Mouse (Mus musculus) liver, embryonic 15.5 days (tissue): ENCODE results near the gene Hist1h3b. TPM values are rescaled to one million over a fixed set of nuclear protein-coding genes. Genes with fewer than 3 reads are reported as not detected.
"Not testable (repeated sequence)": the region's sequence is repeated elsewhere in the genome, so short reads cannot be mapped to it uniquely, and the experiment has no call there.

Experiments used
- ATAC-seq: fragments of 200-750 bp; cut with Nextera tagmentation; 2 replicates; pipeline ENCODE4 v1.8.0; 2017; ENCODE audit warnings: moderate number of reproducible peaks, mild to moderate bottlenecking, moderate library complexity; ENCODE audit not compliant: insufficient read depth
- H3K27ac ChIP-seq: fragments of 300-500 bp; sonication (generic); replicated peaks from 2 replicates; pipeline ENCODE4 v1.5.1; 2015; ENCODE audit warnings: mild to moderate bottlenecking, inconsistent platforms
- H3K27me3 ChIP-seq: fragments of 300-500 bp; sonication (generic); 2 replicates; pipeline ENCODE4 v1.6.1; 2015; ENCODE audit warnings: mild to moderate bottlenecking, inconsistent platforms
- H3K36me3 ChIP-seq: fragments of 300-500 bp; sonication (generic); replicated peaks from 2 replicates; pipeline ENCODE4 v1.6.1; 2015; ENCODE audit warnings: moderate library complexity, mild to moderate bottlenecking, inconsistent platforms
- H3K4me1 ChIP-seq: fragments of 300-500 bp; sonication (generic); replicated peaks from 2 replicates; pipeline ENCODE4 v1.6.1; 2015; ENCODE audit warnings: inconsistent platforms
- H3K4me2 ChIP-seq: fragments of 300-500 bp; sonication (generic); 2 replicates; pipeline ENCODE4 v1.6.1; 2015; ENCODE audit warnings: moderate library complexity, mild to moderate bottlenecking, inconsistent platforms
- H3K4me3 ChIP-seq: fragments of 300-500 bp; sonication (generic); replicated peaks from 2 replicates; pipeline ENCODE4 v1.5.1; 2015; ENCODE audit warnings: mild to moderate bottlenecking, inconsistent platforms
- H3K9ac ChIP-seq: fragments of 300-500 bp; sonication (generic); 2 replicates; pipeline ENCODE4 v1.6.1; 2015; ENCODE audit warnings: moderate library complexity, mild to moderate bottlenecking, inconsistent platforms
- H3K9me3 ChIP-seq: fragments of 300-500 bp; sonication (generic); replicated peaks from 2 replicates; pipeline ENCODE4 v1.6.1; 2016; ENCODE audit warnings: inconsistent platforms
- WGBS: fragments of 180-500 bp; shearing (Covaris S2); methylation state at CpG from one replicate; pipeline ENCODE4 v1.1.7; 2015; ENCODE audit warnings: mixed read lengths; ENCODE audit not compliant: insufficient replicate concordance; 5-methylcytosine and 5-hydroxymethylcytosine counted together
- polyA plus RNA-seq: library from polyadenylated mRNA; unstranded; fragments of >200 nt; fragmentation: Nextera tagmentation; extraction: Ambion mirVana; gene quantifications from 2 replicates; pipeline ENCODE4 v1.2.1, GENCODE M21; 2015

Gene Hist1h3b
- polyA plus RNA-seq, 1 experiment from 2014 or later = 15.4 TPM

GRCm38 (mm10) chr13:23764324-23765171 lies 12.5 kb downstream of the Hist1h3b start:
- Histone ChIP-seq H3K4me2 (peak overlapping the region; percentile 87), H3K27ac (peak overlapping the region; percentile 99), H3K9me3 (no peaks in the 10 kb centered on the region), H3K4me1 (peaks cover 42% of the 10 kb centered on the region), H3K36me3 (no peaks in the 10 kb centered on the region), H3K27me3 (no peaks in the 10 kb centered on the region), H3K9ac (peak overlapping the region; percentile 74), H3K4me3 (peak overlapping the region; percentile 61)
- WGBS = 22% methylated on average over 12 of the region's 12 CpGs
- ATAC-seq = no peak

GRCm38 (mm10) chr13:23765172-23765513 lies 13.1 kb downstream of the Hist1h3b start:
- peak overlapping the region; percentile 61 for H3K4me3 ChIP-seq
- H3K4me2 ChIP-seq = peak overlapping the region; percentile 87
- peak overlapping the region; percentile 74 for H3K9ac ChIP-seq
- H3K4me1 ChIP-seq = peaks cover 38% of the 10 kb centered on the region
- 12% methylated on average over 1 of the region's 1 CpGs for WGBS
- no peak for ATAC-seq
- H3K9me3 ChIP-seq = no peaks in the 10 kb centered on the region
- no peaks in the 10 kb centered on the region for H3K27me3 ChIP-seq
- no peaks in the 10 kb centered on the region for H3K36me3 ChIP-seq
- peak overlapping the region; percentile 99 for H3K27ac ChIP-seq

GRCm38 (mm10) chr13:23766772-23767171 lies 14.7 kb downstream of the Hist1h3b start:
- H3K4me1 ChIP-seq = peaks cover 32% of the 10 kb centered on the region
- no peak overlapping the region for H3K27ac ChIP-seq
- H3K9me3 ChIP-seq = no peaks in the 10 kb centered on the region
- no peak overlapping the region for H3K4me3 ChIP-seq
- ATAC-seq = no peak
- H3K27me3 ChIP-seq = no peaks in the 10 kb centered on the region
- no peaks in the 10 kb centered on the region for H3K36me3 ChIP-seq
- no peak overlapping the region for H3K4me2 ChIP-seq
- no peak overlapping the region for H3K9ac ChIP-seq

GRCm38 (mm10) chr13:23768834-23769397 lies 16.8 kb downstream of the Hist1h3b start:
- no peaks in the 10 kb centered on the region for H3K9me3 ChIP-seq
- H3K27ac ChIP-seq = no peak overlapping the region
- no peak for ATAC-seq
- no peak overlapping the region for H3K9ac ChIP-seq
- H3K4me3 ChIP-seq = no peak overlapping the region
- no peaks in the 10 kb centered on the region for H3K27me3 ChIP-seq
- WGBS = 29% methylated on average over 5 of the region's 5 CpGs
- peaks cover 39% of the 10 kb centered on the region for H3K4me1 ChIP-seq
- H3K36me3 ChIP-seq = no peaks in the 10 kb centered on the region
- no peak overlapping the region for H3K4me2 ChIP-seq

- ATAC-seq, H3K36me3 ChIP-seq: not testable (repeated sequence)
Observed at GRCm38 (mm10) chr13:23769613-23770012, 17.5 kb downstream of the Hist1h3b start, which contains the start of gene Trim38. TSS of gene Trim38 (plus strand) at chr13:23769913.

GRCm38 (mm10) chr13:23772561-23773313 lies 20.7 kb downstream of the Hist1h3b start:
- WGBS = 17% methylated on average over 21 of the region's 21 CpGs
- peak overlapping the region; percentile 48 for H3K27ac ChIP-seq
- H3K4me3 ChIP-seq = peak overlapping the region; percentile 41
- H3K36me3 ChIP-seq = no peaks in the 10 kb centered on the region
- peak; percentile 93 for ATAC-seq
- peaks cover 37% of the 10 kb centered on the region for H3K4me1 ChIP-seq
- no peaks in the 10 kb centered on the region for H3K9me3 ChIP-seq
- H3K4me2 ChIP-seq = peak overlapping the region; percentile 64
- peak overlapping the region; percentile 42; the same call in 1 of the 2 replicates for H3K9ac ChIP-seq
- no peaks in the 10 kb centered on the region for H3K27me3 ChIP-seq

More at GRCm38 (mm10) chr13:23769613-23770012, 17.5 kb downstream of the Hist1h3b start, which contains the start of gene Trim38:
- peaks cover 32% of the 10 kb centered on the region for H3K4me1 ChIP-seq
- not testable (repeated sequence) for H3K9me3 ChIP-seq, H3K4me3 ChIP-seq, H3K27ac ChIP-seq, H3K27me3 ChIP-seq, H3K9ac ChIP-seq, H3K4me2 ChIP-seq
- 60% methylated on average over 2 of the region's 2 CpGs for WGBS

- H3K27ac ChIP-seq = no peak overlapping the region
- no peaks in the 10 kb centered on the region for H3K27me3 ChIP-seq
- no peaks in the 10 kb centered on the region for H3K9me3 ChIP-seq
- H3K9ac ChIP-seq = no peak overlapping the region
- no peak overlapping the region for H3K4me2 ChIP-seq
- H3K4me3 ChIP-seq = no peak overlapping the region
- H3K4me1 ChIP-seq = peaks cover 30% of the 10 kb centered on the region
- 73% methylated on average over 7 of the region's 7 CpGs for WGBS
- ATAC-seq = 0 out of 2 replicates have a peak, but pooled peaks have one; percentile 34
- H3K36me3 ChIP-seq = no peaks in the 10 kb centered on the region
Observed at GRCm38 (mm10) chr13:23778339-23778738, 26.3 kb downstream of the Hist1h3b start.

- no peak for ATAC-seq
Observed at GRCm38 (mm10) chr13:23779025-23779424, 27.0 kb downstream of the Hist1h3b start.

GRCm38 (mm10) chr13:23792520-23792919 lies 40.5 kb downstream of the Hist1h3b start:
- no peak for ATAC-seq
- Histone ChIP-seq H3K27me3 (no peaks in the 10 kb centered on the region), H3K9ac (no peak overlapping the region), H3K4me3 (no peak overlapping the region), H3K36me3 (no peaks in the 10 kb centered on the region), H3K27ac (no peak overlapping the region), H3K9me3 (no peaks in the 10 kb centered on the region), H3K4me1 (no peaks in the 10 kb centered on the region), H3K4me2 (no peak overlapping the region)
- WGBS = 37% methylated on average over 2 of the region's 2 CpGs

More at GRCm38 (mm10) chr13:23779025-23779424, 27.0 kb downstream of the Hist1h3b start:
- Histone ChIP-seq H3K4me3 (no peak overlapping the region), H3K27me3 (no peaks in the 10 kb centered on the region), H3K27ac (no peak overlapping the region), H3K4me2 (no peak overlapping the region), H3K9ac (no peak overlapping the region), H3K4me1 (peaks cover 24% of the 10 kb centered on the region), H3K36me3 (no peaks in the 10 kb centered on the region), H3K9me3 (no peaks in the 10 kb centered on the region)
- 44% methylated on average over 4 of the region's 4 CpGs for WGBS

- Histone ChIP-seq H3K9me3 (no peaks in the 10 kb centered on the region), H3K4me2 (no peak overlapping the region), H3K27ac (no peak overlapping the region), H3K4me1 (0 out of 2 replicates have a peak, but pooled peaks cover 4% of the 10 kb centered on the region), H3K36me3 (no peaks in the 10 kb centered on the region), H3K9ac (no peak overlapping the region), H3K27me3 (no peaks in the 10 kb centered on the region), H3K4me3 (no peak overlapping the region)
- ATAC-seq = no peak
- 11% methylated on average over 5 of the region's 5 CpGs for WGBS
Observed at GRCm38 (mm10) chr13:23799405-23799804, 47.3 kb downstream of the Hist1h3b start.
